Mouse (Mus musculus) G1E (cell line): ENCODE measurements around the gene 2010111I01Rik.

Experiments
- CTCF ChIP-seq: IDR thresholded peaks from 2 replicates; pipeline ENCODE4 v1.5.1; 2012; ENCODE audit warnings: low read depth, low read length, inconsistent platforms, mixed read lengths
- GATA1 ChIP-seq: IDR thresholded peaks from 2 replicates; pipeline ENCODE4 v1.6.1; 2012; ENCODE audit warnings: borderline replicate concordance, low read length, inconsistent platforms, mixed read lengths
- POLR2AphosphoS5 ChIP-seq: IDR thresholded peaks from 2 replicates; pipeline ENCODE4 v1.6.1; 2012; ENCODE audit warnings: low read depth, low read length, inconsistent platforms; ENCODE audit not compliant: insufficient replicate concordance
- TAL1 ChIP-seq: conservative IDR thresholded peaks from 2 replicates; pipeline ENCODE4 v1.6.1; 2012; ENCODE audit warnings: low read depth, low read length, inconsistent platforms, mixed read lengths

GRCm38 (mm10) chr13:63156264-63156663 is 191.6 kb downstream of the 2010111I01Rik start:
- TF ChIP-seq GATA1 = no peak
- TF ChIP-seq CTCF = no peak
- TF ChIP-seq POLR2AphosphoS5 = no peak
- no peak for TF ChIP-seq TAL1
